Mouse (Mus musculus) kidney, adult 2 months (tissue): ENCODE measurements around the gene Smarcb1.

Experiments used
- CTCF ChIP-seq: fragments of 200-500 bp; conservative IDR thresholded peaks from 2 replicates; pipeline ENCODE4 v1.5.1; 2011; ENCODE audit warnings: low read depth, mild to moderate bottlenecking, control low read depth, low read length, moderate library complexity, mixed read lengths; ENCODE audit not compliant: insufficient read depth, insufficient read length
- POLR2A ChIP-seq: fragments of 200-500 bp; IDR thresholded peaks from one replicate; pipeline ENCODE4 v1.6.1; 2011; ENCODE audit warnings: low read depth, low read length, control low read depth

- no peak for TF ChIP-seq CTCF
- no peak for TF ChIP-seq POLR2A
These were observed 69.7 kb downstream of the Smarcb1 start for GRCm38 (mm10) chr10:75851681-75852080.
